Mouse (Mus musculus): Measurements from ENCODE around the gene Rpa1. TPM values are rescaled to one million over a fixed set of nuclear protein-coding genes. Genes with fewer than 3 reads are reported as not detected.

Gene Rpa1
- polyA plus RNA-seq, 1 experiment from 2014 or later, result 37.9 TPM

GRCm38 (mm10) chr11:75340698-75341345, 7.3 kb downstream of the Rpa1 start:
- H3K36me3 ChIP-seq (ENCODE audit: inconsistent target), result peaks cover 19% of the 10 kb centered on the region; the same call in 1 of the 2 replicates
- no peak overlapping the region for H3K27ac ChIP-seq
- WGBS (ENCODE audit: missing documents), result 95% methylated on average over 12 of the region's 12 CpGs
- peaks cover 52% of the 10 kb centered on the region for H3K79me2 ChIP-seq (ENCODE audit: inconsistent target)
- H3K4me3 ChIP-seq (ENCODE audit: inconsistent target), result no peak overlapping the region

- whole genome bisulfite sequencing (ENCODE audit: missing documents), result 95% methylated on average over 14 of the region's 14 CpGs
- Histone ChIP-seq H3K79me2 (ENCODE audit: inconsistent target) (peaks cover 44% of the 10 kb centered on the region), H3K4me3 (ENCODE audit: inconsistent target) (no peak overlapping the region), H3K36me3 (ENCODE audit: inconsistent target) (peaks cover 19% of the 10 kb centered on the region; the same call in 1 of the 2 replicates), H3K27ac (no peak overlapping the region)
These were observed 8.0 kb downstream of the Rpa1 start for GRCm38 (mm10) chr11:75340076-75340475.

GRCm38 (mm10) chr11:75337246-75337645, 10.9 kb downstream of the Rpa1 start:
- no peak overlapping the region for H3K27ac ChIP-seq
- peaks cover 19% of the 10 kb centered on the region for H3K79me2 ChIP-seq (ENCODE audit: inconsistent target)
- H3K4me3 ChIP-seq (ENCODE audit: inconsistent target), result no peak overlapping the region
- 84% methylated on average over 7 of the region's 7 CpGs for WGBS (ENCODE audit: missing documents)
- peaks cover 19% of the 10 kb centered on the region for H3K36me3 ChIP-seq (ENCODE audit: inconsistent target)

GRCm38 (mm10) chr11:75336676-75337075, 11.4 kb downstream of the Rpa1 start:
- H3K79me2 ChIP-seq (ENCODE audit: inconsistent target), result peaks cover 13% of the 10 kb centered on the region
- WGBS (ENCODE audit: missing documents), result 34% methylated on average over 8 of the region's 8 CpGs
- H3K27ac ChIP-seq, result no peak overlapping the region
- H3K36me3 ChIP-seq (ENCODE audit: inconsistent target), result peaks cover 24% of the 10 kb centered on the region
- H3K4me3 ChIP-seq (ENCODE audit: inconsistent target), result no peak overlapping the region

- Histone ChIP-seq H3K27ac (no peak overlapping the region), H3K79me2 (ENCODE audit: inconsistent target) (peaks cover 51% of the 10 kb centered on the region), H3K36me3 (ENCODE audit: inconsistent target) (no peaks in the 10 kb centered on the region), H3K4me3 (ENCODE audit: inconsistent target) (no peak overlapping the region)
- WGBS (ENCODE audit: missing documents), result 43% methylated on average over 7 of the region's 7 CpGs
These were observed 22.2 kb downstream of the Rpa1 start for GRCm38 (mm10) chr11:75325969-75326311.

GRCm38 (mm10) chr11:75325116-75325968, 22.8 kb downstream of the Rpa1 start:
- peaks cover 56% of the 10 kb centered on the region for H3K79me2 ChIP-seq (ENCODE audit: inconsistent target)
- 77% methylated on average over 15 of the region's 16 CpGs for WGBS (ENCODE audit: missing documents)
- no peak overlapping the region for H3K27ac ChIP-seq
- H3K4me3 ChIP-seq (ENCODE audit: inconsistent target), result no peak overlapping the region
- H3K36me3 ChIP-seq (ENCODE audit: inconsistent target), result no peaks in the 10 kb centered on the region

- 67% methylated on average over 2 of the region's 2 CpGs for WGBS (ENCODE audit: missing documents)
- Histone ChIP-seq H3K36me3 (ENCODE audit: inconsistent target) (no peaks in the 10 kb centered on the region), H3K27ac (no peak overlapping the region), H3K4me3 (ENCODE audit: inconsistent target) (no peak overlapping the region), H3K79me2 (ENCODE audit: inconsistent target) (peaks cover 65% of the 10 kb centered on the region)
These were observed 23.7 kb downstream of the Rpa1 start for GRCm38 (mm10) chr11:75324433-75324832.

- Histone ChIP-seq H3K4me3 (ENCODE audit: inconsistent target) (no peak overlapping the region), H3K79me2 (ENCODE audit: inconsistent target) (peaks cover 67% of the 10 kb centered on the region), H3K27ac (no peak overlapping the region), H3K36me3 (ENCODE audit: inconsistent target) (no peaks in the 10 kb centered on the region)
- 91% methylated on average over 8 of the region's 8 CpGs for WGBS (ENCODE audit: missing documents)
These were observed 24.8 kb downstream of the Rpa1 start for GRCm38 (mm10) chr11:75323326-75323737.

GRCm38 (mm10) chr11:75319246-75319645, 28.9 kb downstream of the Rpa1 start:
- 91% methylated on average over 5 of the region's 5 CpGs for WGBS (ENCODE audit: missing documents)
- H3K27ac ChIP-seq, result no peak overlapping the region
- peaks cover 49% of the 10 kb centered on the region for H3K79me2 ChIP-seq (ENCODE audit: inconsistent target)
- peaks cover 27% of the 10 kb centered on the region for H3K36me3 ChIP-seq (ENCODE audit: inconsistent target)
- no peak overlapping the region for H3K4me3 ChIP-seq (ENCODE audit: inconsistent target)

GRCm38 (mm10) chr11:75318351-75319221, 29.5 kb downstream of the Rpa1 start:
- no peak overlapping the region for H3K27ac ChIP-seq
- H3K79me2 ChIP-seq (ENCODE audit: inconsistent target), result peaks cover 42% of the 10 kb centered on the region
- 94% methylated on average over 14 of the region's 14 CpGs for WGBS (ENCODE audit: missing documents)
- H3K36me3 ChIP-seq (ENCODE audit: inconsistent target), result peaks cover 33% of the 10 kb centered on the region
- no peak overlapping the region for H3K4me3 ChIP-seq (ENCODE audit: inconsistent target)

GRCm38 (mm10) chr11:75313834-75314233, 34.3 kb downstream of the Rpa1 start:
- no peaks in the 10 kb centered on the region for H3K79me2 ChIP-seq (ENCODE audit: inconsistent target)
- H3K36me3 ChIP-seq (ENCODE audit: inconsistent target), result peaks cover 76% of the 10 kb centered on the region
- WGBS (ENCODE audit: missing documents), result 64% methylated on average over 8 of the region's 8 CpGs
- no peak overlapping the region for H3K4me3 ChIP-seq (ENCODE audit: inconsistent target)
- H3K27ac ChIP-seq, result no peak overlapping the region

- Histone ChIP-seq H3K79me2 (ENCODE audit: inconsistent target) (no peaks in the 10 kb centered on the region), H3K36me3 (ENCODE audit: inconsistent target) (peaks cover 86% of the 10 kb centered on the region), H3K4me3 (ENCODE audit: inconsistent target) (no peak overlapping the region), H3K27ac (no peak overlapping the region)
- WGBS (ENCODE audit: missing documents), result 98% methylated on average over 6 of the region's 6 CpGs
These were observed 36.4 kb downstream of the Rpa1 start for GRCm38 (mm10) chr11:75311751-75312150.

- Histone ChIP-seq H3K79me2 (ENCODE audit: inconsistent target) (no peaks in the 10 kb centered on the region), H3K27ac (no peak overlapping the region)
- 93% methylated on average over 8 of the region's 8 CpGs for WGBS (ENCODE audit: missing documents)
These were observed 37.3 kb downstream of the Rpa1 start for GRCm38 (mm10) chr11:75310813-75311212.

GRCm38 (mm10) chr11:75308650-75309049, 39.5 kb downstream of the Rpa1 start:
- Histone ChIP-seq H3K36me3 (ENCODE audit: inconsistent target) (peaks cover 87% of the 10 kb centered on the region), H3K4me3 (ENCODE audit: inconsistent target) (no peak overlapping the region), H3K27ac (no peak overlapping the region), H3K79me2 (ENCODE audit: inconsistent target) (no peaks in the 10 kb centered on the region)
- 96% methylated on average over 4 of the region's 4 CpGs for WGBS (ENCODE audit: missing documents)

More at GRCm38 (mm10) chr11:75310813-75311212, 37.3 kb downstream of the Rpa1 start:
- H3K36me3 ChIP-seq (ENCODE audit: inconsistent target), result peaks cover 87% of the 10 kb centered on the region
- H3K4me3 ChIP-seq (ENCODE audit: inconsistent target), result no peak overlapping the region
